Mouse (Mus musculus) CH12.LX (cell line): Measurements from ENCODE around the gene Cct3. TPM values are rescaled to one million over a fixed set of nuclear protein-coding genes. Genes with fewer than 3 reads are reported as not detected.
"Not testable (repeated sequence)": the region's sequence is repeated elsewhere in the genome, so short reads cannot be mapped to it uniquely, and the experiment has no call there.

Experiments
- DNase-seq: peaks from one replicate; pipeline ENCODE4 v3.0.0-alpha.2; 2013; ENCODE audit errors: extremely low read depth
- H3K27ac ChIP-seq: 2 replicates; pipeline ENCODE4 v1.5.1; 2012; ENCODE audit warnings: low read depth, mild to moderate bottlenecking, control low read depth, moderate library complexity; ENCODE audit not compliant: insufficient read depth
- H3K27me3 ChIP-seq: replicated peaks from 2 replicates; pipeline ENCODE3; 2012; ENCODE audit warnings: inconsistent platforms
- H3K36me3 ChIP-seq, 2 experiments: replicated peaks in 1 of 2; 2 replicates each; pipeline versions ENCODE3 to v1.6.1; 2012; ENCODE audit warnings: inconsistent platforms in 1 of 2, low read length in 1 of 2, mild to moderate bottlenecking in 1 of 2, mixed read lengths in 1 of 2, moderate library complexity in 1 of 2; ENCODE audit not compliant: control insufficient read depth in 1 of 2, insufficient read depth in 1 of 2
- H3K4me1 ChIP-seq, 2 experiments: 2 replicates each; pipeline ENCODE4 v1.6.1; 2012; ENCODE audit warnings: inconsistent platforms in 1 of 2, moderate library complexity in 1 of 2; ENCODE audit not compliant: insufficient read depth in 2 of 2, control insufficient read depth in 1 of 2
- H3K4me2 ChIP-seq: 2 replicates; pipeline ENCODE4 v1.6.1; 2012; ENCODE audit warnings: low read depth, mild to moderate bottlenecking, control low read depth; ENCODE audit not compliant: poor library complexity, insufficient read depth, severe bottlenecking
- H3K4me3 ChIP-seq, 3 experiments: fragments of 150-350 bp in 1 of 3; sonication (generic) in 1 of 3; replicated peaks in 1 of 3; 2 replicates each; pipeline versions ENCODE3 to v1.5.1; 2011 to 2012; ENCODE audit warnings: low read depth in 2 of 3, low read length in 2 of 3, mild to moderate bottlenecking in 2 of 3, moderate library complexity in 2 of 3, control low read depth in 1 of 3, improper control_type of control experiment in 1 of 3, inconsistent platforms in 1 of 3, mixed read lengths in 1 of 3; ENCODE audit not compliant: poor library complexity in 1 of 3
- H3K79me2 ChIP-seq: replicated peaks from 2 replicates; pipeline ENCODE4 v1.6.1; 2012; ENCODE audit warnings: mild to moderate bottlenecking, moderate library complexity; ENCODE audit not compliant: control insufficient read depth, poor library complexity, insufficient read depth, severe bottlenecking; ENCODE audit errors: extremely low read depth
- H3K9ac ChIP-seq: 2 replicates; pipeline ENCODE4 v1.6.1; 2012; ENCODE audit warnings: low read depth, mild to moderate bottlenecking, control low read depth, moderate library complexity; ENCODE audit not compliant: insufficient read depth
- H3K9me3 ChIP-seq: replicated peaks from 2 replicates; pipeline ENCODE3; 2012; ENCODE audit warnings: low read length, inconsistent platforms, mixed read lengths
- CHD1 ChIP-seq: IDR thresholded peaks from 2 replicates; pipeline ENCODE4 v1.6.1; 2012; ENCODE audit warnings: low read depth, low read length, improper control_type of control experiment, inconsistent platforms
- GABPA ChIP-seq: IDR thresholded peaks from 2 replicates; pipeline ENCODE4 v1.6.1; 2012; ENCODE audit warnings: low read depth, low read length, improper control_type of control experiment, inconsistent platforms; ENCODE audit not compliant: insufficient replicate concordance
- IRF4 ChIP-seq: IDR thresholded peaks from 2 replicates; pipeline ENCODE4 v1.6.1; 2014; ENCODE audit warnings: low read depth, mild to moderate bottlenecking, inconsistent platforms, low read length, improper control_type of control experiment
- KAT2A ChIP-seq: IDR thresholded peaks from 2 replicates; pipeline ENCODE4 v1.6.1; 2012; ENCODE audit warnings: low read length, improper control_type of control experiment, inconsistent platforms; ENCODE audit not compliant: insufficient replicate concordance
- MAX ChIP-seq: IDR thresholded peaks from 2 replicates; pipeline ENCODE4 v1.6.1; 2011; ENCODE audit warnings: low read length, improper control_type of control experiment
- MAZ ChIP-seq: IDR thresholded peaks from 2 replicates; pipeline ENCODE4 v1.6.1; 2012; ENCODE audit warnings: low read depth, mild to moderate bottlenecking, inconsistent platforms, low read length, improper control_type of control experiment, moderate library complexity
- MYC ChIP-seq: IDR thresholded peaks from 2 replicates; pipeline ENCODE4 v1.6.1; 2011; ENCODE audit warnings: low read depth, mild to moderate bottlenecking, improper control_type of control experiment, low read length
- POLR2AphosphoS2 ChIP-seq: IDR thresholded peaks from 2 replicates; pipeline ENCODE4 v1.6.1; 2011; ENCODE audit warnings: low read depth, low read length, improper control_type of control experiment
- RAD21 ChIP-seq: IDR thresholded peaks from 2 replicates; pipeline ENCODE4 v1.6.1; 2011; ENCODE audit warnings: low read depth, mild to moderate bottlenecking, low read length, improper control_type of control experiment, moderate library complexity
- TBP ChIP-seq: conservative IDR thresholded peaks from 2 replicates; pipeline ENCODE4 v1.6.1; 2011; ENCODE audit warnings: low read depth, low read length, improper control_type of control experiment
- ZC3H11A ChIP-seq: IDR thresholded peaks from 2 replicates; pipeline ENCODE4 v1.6.1; 2012; ENCODE audit warnings: low read depth, mild to moderate bottlenecking, inconsistent platforms, low read length, improper control_type of control experiment
- ZKSCAN1 ChIP-seq: IDR thresholded peaks from 2 replicates; pipeline ENCODE4 v1.6.1; 2012; ENCODE audit warnings: low read depth, inconsistent platforms, low read length, improper control_type of control experiment, borderline replicate concordance
- dilution Hi-C: fragments of 300-500 bp; cut with MboI; formaldehyde crosslinking; loops from 2 replicates; pipeline ENCODE4 v1.14.3; 2020; ENCODE audit warnings: low sequenced_read_pairs; ENCODE audit not compliant: extremely low pct_unique_long_range_greater_than_20kb, extremely low pct_ligation_motif_present
- in situ Hi-C: fragments of 300-500 bp; cut with MboI; formaldehyde crosslinking; loops from 3 replicates; pipeline ENCODE4 v1.14.3; 2019; ENCODE audit warnings: low sequenced_read_pairs, low pct_ligation_motif_present, low pct_unique_long_range_greater_than_20kb, mixed read lengths
- polyA plus RNA-seq: library from polyadenylated mRNA; unstranded; fragments of >175 nt; gene quantifications from 2 replicates; pipeline ENCODE4 v1.2.1, GENCODE M21; 2012; ENCODE audit warnings: low read depth; ENCODE audit not compliant: insufficient read length
- total RNA-seq, 2 experiments: library from RNA; depleted of rRNA; stranded (reverse); fragments of 300-350 nt in 1 of 2; fragments of >200 nt in 1 of 2; gene quantifications; 2 replicates each; pipeline ENCODE4 v1.2.3; 2012 to 2014

The Cct3 gene
- total and polyA plus RNA-seq, 3 experiments, result 546 to 755 (median 742) TPM

DNA sequence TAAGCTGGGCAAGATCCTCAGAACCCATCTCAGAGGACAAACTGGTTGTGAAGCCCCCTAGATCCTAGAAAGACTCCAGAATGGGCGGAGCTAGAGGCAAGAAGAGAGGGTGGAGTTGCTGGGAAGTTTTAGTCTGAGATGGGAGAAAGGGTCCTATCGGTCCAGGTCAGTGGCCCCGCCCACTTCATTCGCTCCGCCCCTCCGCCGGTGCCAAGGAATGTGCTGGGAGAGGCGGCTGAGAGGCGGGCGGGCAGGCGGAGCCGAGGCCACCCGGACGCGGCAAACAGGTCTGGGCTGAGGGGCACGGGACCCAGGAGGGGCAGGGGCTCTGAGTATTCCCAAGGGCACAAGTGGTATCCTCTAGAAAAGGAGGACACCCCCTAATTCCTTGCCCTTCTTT is 67.4 kb downstream of the Cct3 start, which contains the start of gene Paqr6:
Gene Paqr6 (plus strand): TSS at position 248 of the 400 bp plus-strand sequence.
- no peaks in the 10 kb centered on the region for H3K4me1 ChIP-seq
- no peaks in the 10 kb centered on the region for H3K9me3 ChIP-seq
- peaks cover 33 to 64% of the 10 kb centered on the region in 2 experiments for H3K36me3 ChIP-seq
- in situ Hi-C loops, result no loop called here
- H3K4me3 ChIP-seq, result no peak within 1 kb of the TSS
- dilution Hi-C loops, result no loop called here
- no peak within 1 kb of the TSS for H3K4me2 ChIP-seq
- TF ChIP-seq IRF4 (no peak), POLR2AphosphoS2 (no peak), MYC (no peak), RAD21 (no peak), TBP (no peak), MAZ (no peak), MAX (no peak), KAT2A (no peak), CHD1 (no peak), ZC3H11A (no peak), GABPA (no peak)
- TF ChIP-seq, all 38 proteins: peak for 0
- Histone ChIP-seq H3K79me2 (no peaks in the 10 kb centered on the region), H3K27me3 (no peaks in the 10 kb centered on the region), H3K27ac (no peak within 1 kb of the TSS), H3K9ac (no peak within 1 kb of the TSS)
- no peak for DNase-seq

- Histone ChIP-seq H3K79me2 (no peaks in the 10 kb centered on the region), H3K27ac (no peak overlapping the region), H3K4me3 (no peak overlapping the region), H3K4me1 (no peaks in the 10 kb centered on the region), H3K4me2 (no peak overlapping the region), H3K9ac (no peak overlapping the region), H3K36me3 (peaks cover 18 to 49% of the 10 kb centered on the region in 2 experiments), H3K27me3 (no peaks in the 10 kb centered on the region), H3K9me3 (peaks cover 7% of the 10 kb centered on the region)
- dilution Hi-C loops (no loop called here), in situ Hi-C loops (no loop called here)
- DNase-seq, result no peak
- no peak for TF ChIP-seq POLR2AphosphoS2
- TF ChIP-seq ZKSCAN1, result no peak
These were observed 68.9 kb downstream of the Cct3 start for GRCm38 (mm10) chr3:88365705-88366361.

DNA sequence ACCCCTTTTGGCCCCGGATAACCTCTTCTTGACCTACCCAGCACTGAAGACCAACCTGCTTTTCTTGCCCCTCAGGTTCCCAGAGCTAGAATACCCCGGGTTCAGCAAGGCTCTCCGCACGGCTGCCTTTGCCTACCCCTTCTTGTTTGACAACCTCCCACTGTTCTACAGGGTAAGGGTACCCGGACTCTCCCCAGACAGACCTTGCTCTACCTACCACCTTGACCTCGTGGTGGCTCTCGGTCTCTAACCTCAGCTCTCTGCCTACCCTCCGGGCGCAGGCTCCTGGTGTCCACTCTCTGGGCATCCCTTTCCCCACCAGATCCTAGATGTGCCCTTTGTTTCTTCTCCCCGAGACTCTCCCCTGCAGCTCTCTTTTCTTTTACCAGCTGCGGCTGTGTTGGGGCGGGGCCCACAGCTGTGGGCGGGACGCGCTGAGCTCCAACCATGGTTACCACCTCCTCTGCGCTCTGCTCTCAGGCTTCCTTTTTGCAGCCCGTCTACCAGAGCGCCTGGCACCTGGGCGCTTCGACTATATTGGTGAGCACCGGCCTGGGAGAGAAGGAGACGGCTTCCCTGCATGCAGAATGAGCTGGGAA is 70.0 kb downstream of the Cct3 start:
- not testable (repeated sequence) for H3K4me1 ChIP-seq

GRCm38 (mm10) chr3:88367517-88367916 is 70.6 kb downstream of the Cct3 start:
- DNase-seq, H3K4me3 ChIP-seq, H3K27ac ChIP-seq, H3K4me1 ChIP-seq, H3K79me2 ChIP-seq, in situ Hi-C loops, H3K9me3 ChIP-seq, H3K4me2 ChIP-seq, dilution Hi-C loops, H3K9ac ChIP-seq, H3K27me3 ChIP-seq: not testable (repeated sequence)
- peaks cover 3 to 32% of the 10 kb centered on the region in 2 experiments for H3K36me3 ChIP-seq

More for the DNA sequence above, 70.0 kb downstream of the Cct3 start:
- dilution Hi-C loops, H3K4me3 ChIP-seq, H3K9ac ChIP-seq, DNase-seq, H3K79me2 ChIP-seq, H3K4me2 ChIP-seq, H3K9me3 ChIP-seq, in situ Hi-C loops, H3K27ac ChIP-seq, H3K27me3 ChIP-seq: not testable (repeated sequence)
- peaks cover 9 to 38% of the 10 kb centered on the region in 2 experiments for H3K36me3 ChIP-seq

GRCm38 (mm10) chr3:88368511-88368910 is 71.6 kb downstream of the Cct3 start:
- dilution Hi-C loops, H3K79me2 ChIP-seq, H3K9me3 ChIP-seq, H3K4me3 ChIP-seq, H3K4me1 ChIP-seq, H3K4me2 ChIP-seq, H3K9ac ChIP-seq, H3K27ac ChIP-seq, in situ Hi-C loops, DNase-seq, H3K27me3 ChIP-seq: not testable (repeated sequence)
- peaks cover 0 to 22% of the 10 kb centered on the region in 2 experiments for H3K36me3 ChIP-seq
